Mouse (Mus musculus): ENCODE results near the gene Vps16.

DNA sequence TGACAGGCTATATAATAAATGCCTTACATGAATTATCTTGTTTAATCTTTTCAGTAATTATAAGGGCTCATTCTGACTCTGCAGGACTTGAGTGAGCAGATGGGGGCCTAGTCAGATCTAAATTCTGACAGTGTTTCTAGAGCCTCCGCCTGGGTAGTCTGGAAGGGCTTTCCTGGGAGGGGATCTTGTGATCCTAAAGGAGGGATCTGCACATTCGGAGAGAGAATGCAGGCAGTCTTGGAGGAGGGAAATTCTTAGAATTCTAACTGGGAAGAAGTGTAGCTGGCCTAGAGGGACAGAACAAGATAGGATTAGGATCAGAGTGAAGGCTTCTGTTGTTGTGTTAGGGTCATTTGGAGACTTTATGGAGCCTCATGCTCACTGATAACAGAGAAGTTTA lies 28.1 kb downstream of the Vps16 start:
- TF ChIP-seq CTCF (IDR thresholded peaks at IDR 0.05) (no peak), POLR2A (IDR thresholded peaks at IDR 0.05; ENCODE audit: insufficient read depth, low read depth, low read length) (no peak), EP300 (IDR thresholded peaks at IDR 0.05; ENCODE audit: insufficient read depth, low read depth, low read length) (no peak)

Data from heart, adult 2 months (tissue).